Mouse (Mus musculus): ENCODE measurements around the gene Shmt2. TPM values are rescaled to one million over a fixed set of nuclear protein-coding genes. Genes with fewer than 3 reads are reported as not detected.
A peak's percentile ranks its signal among the peaks of the same experiment; 100 is the strongest.

Gene Shmt2
- polyA plus RNA-seq, 1 experiment from 2014 or later = 80.4 TPM

GRCm38 (mm10) chr10:127471281-127471988 lies 50.8 kb downstream of the Shmt2 start:
- H3K9ac ChIP-seq = peak overlapping the region; percentile 22; the same call in 1 of the 2 replicates
- peaks cover 50% of the 10 kb centered on the region for H3K36me3 ChIP-seq
- WGBS = 42% methylated on average over 15 of the region's 15 CpGs
- H3K4me2 ChIP-seq = no peak overlapping the region
- peak overlapping the region; percentile 48 for H3K27ac ChIP-seq (ENCODE audit: poor library complexity, severe bottlenecking)
- H3K9me3 ChIP-seq (replicated peaks) = no peaks in the 10 kb centered on the region
- ATAC-seq (ENCODE audit: insufficient number of reproducible peaks, low FRiP score) = 0 out of 2 replicates have a peak, but pooled peaks have one; percentile 42
- no peaks in the 10 kb centered on the region for H3K27me3 ChIP-seq (replicated peaks)
- peaks cover 22% of the 10 kb centered on the region for H3K4me1 ChIP-seq (replicated peaks)
- H3K4me3 ChIP-seq = no peak overlapping the region

Other genes with a start within 250 kb of the Shmt2 start
- 13.6 and 14.6 TPM in 2 replicates for gene Mbd6, start 233.4 kb downstream of the Shmt2 start, polyA plus RNA-seq (2016; fragmentation: Nextera tagmentation; extraction: Ambion mirVana)
- 107 and 110 TPM in 2 replicates for gene Mars, start 210.7 kb downstream of the Shmt2 start, polyA plus RNA-seq (2016; fragmentation: Nextera tagmentation; extraction: Ambion mirVana)
- 0.89 and 1.8 TPM in 2 replicates for gene Arhgap9, start 200.5 kb downstream of the Shmt2 start, polyA plus RNA-seq (2016; fragmentation: Nextera tagmentation; extraction: Ambion mirVana)
- gene Gli1, start 180.5 kb downstream of the Shmt2 start, polyA plus RNA-seq (2016; fragmentation: Nextera tagmentation; extraction: Ambion mirVana) = 0.31 and 0.41 TPM in 2 replicates
- not detected in 2 replicates for gene Inhbe, start 168.0 kb downstream of the Shmt2 start, polyA plus RNA-seq (2016; fragmentation: Nextera tagmentation; extraction: Ambion mirVana)
- not detected in 2 replicates for gene Inhbc, start 152.0 kb downstream of the Shmt2 start, polyA plus RNA-seq (2016; fragmentation: Nextera tagmentation; extraction: Ambion mirVana)
- gene R3hdm2, start 142.1 kb downstream of the Shmt2 start, polyA plus RNA-seq (2016; fragmentation: Nextera tagmentation; extraction: Ambion mirVana) = 35.8 and 36.6 TPM in 2 replicates
- 0.50 and 1.1 TPM in 2 replicates for gene Stac3, start 20.8 kb downstream of the Shmt2 start, polyA plus RNA-seq (2016; fragmentation: Nextera tagmentation; extraction: Ambion mirVana)
- gene Ndufa4l2, start 7.5 kb downstream of the Shmt2 start, polyA plus RNA-seq (2016; fragmentation: Nextera tagmentation; extraction: Ambion mirVana) = 19.5 and 24.4 TPM in 2 replicates
- gene Nxph4, start 12.1 kb upstream of the Shmt2 start, polyA plus RNA-seq (2016; fragmentation: Nextera tagmentation; extraction: Ambion mirVana) = 0.33 and 0.65 TPM in 2 replicates
- 43.3 and 46.1 TPM in 2 replicates for gene Lrp1, start 98.7 kb upstream of the Shmt2 start, polyA plus RNA-seq (2016; fragmentation: Nextera tagmentation; extraction: Ambion mirVana)
- 27.8 and 28.2 TPM in 2 replicates for gene Stat6, start 120.5 kb upstream of the Shmt2 start, polyA plus RNA-seq (2016; fragmentation: Nextera tagmentation; extraction: Ambion mirVana)
- 8.9 and 9.2 TPM in 2 replicates for gene Nemp1, start 144.5 kb upstream of the Shmt2 start, polyA plus RNA-seq (2016; fragmentation: Nextera tagmentation; extraction: Ambion mirVana)
- gene Nab2, start 146.1 kb upstream of the Shmt2 start, polyA plus RNA-seq (2016; fragmentation: Nextera tagmentation; extraction: Ambion mirVana) = 13.4 and 13.7 TPM in 2 replicates
- 0.22 and 0.32 TPM in 2 replicates for gene Myo1a, start 182.7 kb upstream of the Shmt2 start, polyA plus RNA-seq (2016; fragmentation: Nextera tagmentation; extraction: Ambion mirVana)
- 4.4 and 16.9 TPM in 2 replicates for gene Tac2, start 202.0 kb upstream of the Shmt2 start, polyA plus RNA-seq (2016; fragmentation: Nextera tagmentation; extraction: Ambion mirVana)
- 2.5 TPM in 2 replicates for gene Zbtb39, start 217.1 kb upstream of the Shmt2 start, polyA plus RNA-seq (2016; fragmentation: Nextera tagmentation; extraction: Ambion mirVana)
- 22.2 and 23.4 TPM in 2 replicates for gene Gpr182, start 229.3 kb upstream of the Shmt2 start, polyA plus RNA-seq (2016; fragmentation: Nextera tagmentation; extraction: Ambion mirVana)
- not detected in 2 replicates for gene Rdh1, start 237.3 kb upstream of the Shmt2 start, polyA plus RNA-seq (2016; fragmentation: Nextera tagmentation; extraction: Ambion mirVana)
- not detected in 2 replicates for gene Rdh16f1, start 237.3 kb upstream of the Shmt2 start, polyA plus RNA-seq (2016; fragmentation: Nextera tagmentation; extraction: Ambion mirVana)